Mouse (Mus musculus): ENCODE data around the gene Tfip11. TPM values are rescaled to one million over a fixed set of nuclear protein-coding genes. Genes with fewer than 3 reads are reported as not detected.
A peak's percentile ranks its signal among the peaks of the same experiment; 100 is the strongest.

Gene Tfip11
- polyA plus RNA-seq, 1 experiment: 31.7 TPM

GRCm38 (mm10) chr5:112283543-112284202 is 42.5 kb upstream of the Tfip11 start:
- peaks cover 4% of the 10 kb centered on the region for H3K36me3 ChIP-seq (ENCODE audit: control insufficient read depth, insufficient read depth)
- H3ac ChIP-seq (ENCODE audit: control insufficient read depth, insufficient read length): no peak overlapping the region
- no peaks in the 10 kb centered on the region for H3K27me3 ChIP-seq (ENCODE audit: control insufficient read depth, insufficient read depth, insufficient read length)
- no peak overlapping the region for H3K4me3 ChIP-seq
- H3K4me2 ChIP-seq (ENCODE audit: low read depth): no peak overlapping the region
- TF ChIP-seq REST (IDR thresholded peaks at IDR 0.05; ENCODE audit: insufficient read depth, insufficient read length): no peak
- no peak for TF ChIP-seq SRF (IDR thresholded peaks at IDR 0.05; ENCODE audit: control insufficient read depth, insufficient read length, low read depth)
- no peak for TF ChIP-seq TCF3 (IDR thresholded peaks at IDR 0.05; ENCODE audit: insufficient read length, low read depth)
- TF ChIP-seq TCF12 (IDR thresholded peaks at IDR 0.05; ENCODE audit: insufficient read depth, poor library complexity, severe bottlenecking): no peak
- TF ChIP-seq MAX (IDR thresholded peaks at IDR 0.05; ENCODE audit: low read depth): no peak
- TF ChIP-seq USF1 (IDR thresholded peaks at IDR 0.05; ENCODE audit: low read depth): no peak
- TF ChIP-seq MYOG (IDR thresholded peaks at IDR 0.05; ENCODE audit: control insufficient read depth in 1 of 3, insufficient read depth in 1 of 3, insufficient read length in 2 of 3, low read depth in 2 of 3): no peak
- no peak for TF ChIP-seq POLR2AphosphoS2 (IDR thresholded peaks at IDR 0.05; ENCODE audit: insufficient read length, low read depth)
- no peak for TF ChIP-seq POLR2A (IDR thresholded peaks at IDR 0.05; ENCODE audit: insufficient read length, low read depth)
- H3K79me2 ChIP-seq (ENCODE audit: control insufficient read depth, insufficient read depth): peaks cover 88% of the 10 kb centered on the region

DNA sequence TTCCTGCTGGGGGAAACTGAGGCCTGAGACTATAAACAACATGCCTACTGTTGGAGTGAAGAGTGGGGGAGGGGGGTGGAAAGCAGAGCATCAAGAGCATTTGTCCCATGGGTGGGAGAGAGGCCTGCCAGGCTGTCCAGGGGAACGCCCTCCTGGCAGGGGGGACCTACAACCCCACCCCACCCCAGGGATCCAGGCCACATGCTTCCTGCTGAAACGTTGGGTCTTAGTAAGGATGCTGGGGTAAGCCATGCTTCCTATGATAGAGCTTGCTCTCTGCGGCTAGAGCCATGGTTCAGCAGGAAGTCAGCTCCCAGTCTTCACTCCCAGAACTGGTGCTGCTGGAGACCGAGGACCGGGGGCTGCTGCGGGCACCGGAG is 42.0 kb upstream of the Tfip11 start:
- H3K36me3 ChIP-seq (ENCODE audit: control insufficient read depth, insufficient read depth): peaks cover 4% of the 10 kb centered on the region
- H3ac ChIP-seq (ENCODE audit: control insufficient read depth, insufficient read length): no peak overlapping the region
- peaks cover 88% of the 10 kb centered on the region for H3K79me2 ChIP-seq (ENCODE audit: control insufficient read depth, insufficient read depth)
- no peak overlapping the region for H3K4me3 ChIP-seq
- TF ChIP-seq USF1 (IDR thresholded peaks at IDR 0.05; ENCODE audit: low read depth) (no peak), REST (IDR thresholded peaks at IDR 0.05; ENCODE audit: insufficient read depth, insufficient read length) (no peak), SRF (IDR thresholded peaks at IDR 0.05; ENCODE audit: control insufficient read depth, insufficient read length, low read depth) (no peak), POLR2A (IDR thresholded peaks at IDR 0.05; ENCODE audit: insufficient read length, low read depth) (no peak), TCF12 (IDR thresholded peaks at IDR 0.05; ENCODE audit: insufficient read depth, poor library complexity, severe bottlenecking) (no peak), MYOD1 (IDR thresholded peaks at IDR 0.05; ENCODE audit: control insufficient read depth in 1 of 3, insufficient read length in 2 of 3, low read depth in 2 of 3) (no peak), E2F4 (IDR thresholded peaks at IDR 0.05; ENCODE audit: insufficient read depth) (no peak), MYOG (IDR thresholded peaks at IDR 0.05; ENCODE audit: control insufficient read depth in 1 of 3, insufficient read depth in 1 of 3, insufficient read length in 2 of 3, low read depth in 2 of 3) (no peak), MAX (IDR thresholded peaks at IDR 0.05; ENCODE audit: low read depth) (no peak), POLR2AphosphoS2 (IDR thresholded peaks at IDR 0.05; ENCODE audit: insufficient read length, low read depth) (no peak)
- no peak overlapping the region for H3K4me2 ChIP-seq (ENCODE audit: low read depth)
- H3K27me3 ChIP-seq (ENCODE audit: control insufficient read depth, insufficient read depth, insufficient read length): no peaks in the 10 kb centered on the region

- no peak overlapping the region for H3K4me2 ChIP-seq (ENCODE audit: low read depth)
- H3ac ChIP-seq (ENCODE audit: control insufficient read depth, insufficient read length): no peak overlapping the region
- H3K36me3 ChIP-seq (ENCODE audit: control insufficient read depth, insufficient read depth): peaks cover 4% of the 10 kb centered on the region
- H3K79me2 ChIP-seq (ENCODE audit: control insufficient read depth, insufficient read depth): peaks cover 94% of the 10 kb centered on the region
- H3K27me3 ChIP-seq (ENCODE audit: control insufficient read depth, insufficient read depth, insufficient read length): no peaks in the 10 kb centered on the region
- H3K4me3 ChIP-seq: no peak overlapping the region
- TF ChIP-seq POLR2AphosphoS2 (IDR thresholded peaks at IDR 0.05; ENCODE audit: insufficient read length, low read depth) (no peak), MYOG (IDR thresholded peaks at IDR 0.05; ENCODE audit: control insufficient read depth in 1 of 3, insufficient read depth in 1 of 3, insufficient read length in 2 of 3, low read depth in 2 of 3) (peak in 2 of 3 experiments; percentile 76 to 91), MYOD1 (IDR thresholded peaks at IDR 0.05; ENCODE audit: control insufficient read depth in 1 of 3, insufficient read length in 2 of 3, low read depth in 2 of 3) (peak in 2 of 3 experiments; percentile 45 to 80)
These were observed 40.5 kb upstream of the Tfip11 start for GRCm38 (mm10) chr5:112285548-112286085.

DNA sequence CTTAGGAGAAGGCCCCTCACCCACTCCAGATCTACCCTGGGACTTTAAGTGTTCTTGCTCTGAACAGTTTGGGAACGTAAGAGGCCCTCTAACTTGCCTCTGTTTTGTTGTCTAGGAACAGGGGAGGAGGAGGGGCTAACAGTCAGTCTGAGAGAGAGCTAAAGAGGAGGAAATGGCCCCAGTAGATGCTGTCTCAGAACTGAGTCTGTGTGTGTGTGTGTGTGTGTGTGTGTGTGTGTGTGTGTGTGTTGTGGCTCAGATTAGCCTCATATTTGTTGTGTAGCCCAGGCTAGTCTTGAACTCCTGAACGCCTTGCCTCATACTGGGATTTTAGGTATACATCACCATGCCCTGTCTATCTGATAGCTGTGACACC is 39.6 kb upstream of the Tfip11 start:
- H3ac ChIP-seq (ENCODE audit: control insufficient read depth, insufficient read length): no peak overlapping the region
- peaks cover 94% of the 10 kb centered on the region for H3K79me2 ChIP-seq (ENCODE audit: control insufficient read depth, insufficient read depth)
- H3K36me3 ChIP-seq (ENCODE audit: control insufficient read depth, insufficient read depth): peaks cover 4% of the 10 kb centered on the region
- H3K4me2 ChIP-seq (ENCODE audit: low read depth): no peak overlapping the region
- TF ChIP-seq REST (IDR thresholded peaks at IDR 0.05; ENCODE audit: insufficient read depth, insufficient read length) (no peak), MYOD1 (IDR thresholded peaks at IDR 0.05; ENCODE audit: control insufficient read depth in 1 of 3, insufficient read length in 2 of 3, low read depth in 2 of 3) (no peak), TCF3 (IDR thresholded peaks at IDR 0.05; ENCODE audit: insufficient read length, low read depth) (no peak), USF1 (IDR thresholded peaks at IDR 0.05; ENCODE audit: low read depth) (no peak), POLR2AphosphoS2 (IDR thresholded peaks at IDR 0.05; ENCODE audit: insufficient read length, low read depth) (no peak), TCF12 (IDR thresholded peaks at IDR 0.05; ENCODE audit: insufficient read depth, poor library complexity, severe bottlenecking) (no peak), E2F4 (IDR thresholded peaks at IDR 0.05; ENCODE audit: insufficient read depth) (no peak), POLR2A (IDR thresholded peaks at IDR 0.05; ENCODE audit: insufficient read length, low read depth) (no peak), SRF (IDR thresholded peaks at IDR 0.05; ENCODE audit: control insufficient read depth, insufficient read length, low read depth) (no peak), MYOG (IDR thresholded peaks at IDR 0.05; ENCODE audit: control insufficient read depth in 1 of 3, insufficient read depth in 1 of 3, insufficient read length in 2 of 3, low read depth in 2 of 3) (no peak), MAX (IDR thresholded peaks at IDR 0.05; ENCODE audit: low read depth) (no peak), CEBPB (IDR thresholded peaks at IDR 0.05; ENCODE audit: insufficient read depth, poor library complexity, severe bottlenecking) (no peak)
- no peak overlapping the region for H3K4me3 ChIP-seq
- H3K27me3 ChIP-seq (ENCODE audit: control insufficient read depth, insufficient read depth, insufficient read length): no peaks in the 10 kb centered on the region
